Mouse (Mus musculus) cerebellum, postnatal 4 days (tissue): ENCODE results near the gene Cib1.

Source experiments
- DNase-seq, 2 experiments: peaks; one replicate each; pipeline ENCODE4 v3.0.0; 2022; ENCODE audit warnings: low spot score in 2 of 2, mixed read lengths in 1 of 2

Gene Cib1

DNA sequence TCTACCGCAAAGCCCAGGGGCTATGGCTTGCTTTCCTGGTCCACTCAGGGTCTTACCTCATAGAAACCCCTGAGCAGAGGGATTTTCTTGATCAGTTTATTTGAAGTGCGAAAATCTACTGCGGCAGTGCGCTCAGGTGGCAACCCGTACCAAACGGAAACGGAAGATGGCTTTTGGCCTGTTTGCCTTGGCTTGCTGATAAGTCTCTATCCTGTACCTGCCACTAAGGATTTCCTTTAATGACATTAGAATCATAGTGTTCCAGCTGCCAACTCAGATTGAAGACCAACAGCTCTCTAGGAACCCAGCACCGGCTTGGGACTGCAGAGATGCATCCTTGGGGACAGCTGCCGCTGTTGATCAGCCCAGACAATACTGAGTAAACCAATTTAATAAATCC lies 1.2 kb upstream of the Cib1 start:
- DNase-seq, result no peak

DNA sequence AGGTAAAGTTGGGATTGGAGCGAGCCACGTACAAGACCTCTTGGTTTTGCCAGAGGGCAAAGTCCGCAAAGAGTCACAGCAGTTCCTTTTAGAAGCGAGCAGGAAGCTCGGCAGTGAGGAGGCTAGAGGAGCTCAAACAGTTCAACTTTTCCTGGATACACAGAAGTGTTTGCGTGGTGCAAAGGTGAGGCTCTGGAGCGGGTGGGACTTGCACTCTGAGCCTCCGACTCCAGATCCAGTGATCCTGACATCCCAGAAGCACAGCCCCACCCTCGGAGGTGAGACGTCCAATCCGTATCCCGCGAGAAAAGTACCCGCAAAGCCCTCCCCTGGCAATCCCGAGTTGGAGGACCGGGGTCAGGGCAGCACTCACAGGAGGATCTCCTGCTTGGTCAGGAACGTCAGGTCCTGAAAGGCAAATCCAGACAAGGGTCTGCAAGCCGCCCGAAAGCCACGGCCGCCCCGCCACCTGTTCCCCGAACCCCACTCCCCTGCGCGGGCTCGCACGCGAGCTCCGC lies 583 bp downstream of the Cib1 start:
- no peak for DNase-seq

- DNase-seq, result no peak
These were observed 2.4 kb downstream of the Cib1 start for GRCm38 (mm10) chr7:80230196-80230595.

GRCm38 (mm10) chr7:80227065-80227464 lies 5.5 kb downstream of the Cib1 start:
- DNase-seq, result no peak

DNA sequence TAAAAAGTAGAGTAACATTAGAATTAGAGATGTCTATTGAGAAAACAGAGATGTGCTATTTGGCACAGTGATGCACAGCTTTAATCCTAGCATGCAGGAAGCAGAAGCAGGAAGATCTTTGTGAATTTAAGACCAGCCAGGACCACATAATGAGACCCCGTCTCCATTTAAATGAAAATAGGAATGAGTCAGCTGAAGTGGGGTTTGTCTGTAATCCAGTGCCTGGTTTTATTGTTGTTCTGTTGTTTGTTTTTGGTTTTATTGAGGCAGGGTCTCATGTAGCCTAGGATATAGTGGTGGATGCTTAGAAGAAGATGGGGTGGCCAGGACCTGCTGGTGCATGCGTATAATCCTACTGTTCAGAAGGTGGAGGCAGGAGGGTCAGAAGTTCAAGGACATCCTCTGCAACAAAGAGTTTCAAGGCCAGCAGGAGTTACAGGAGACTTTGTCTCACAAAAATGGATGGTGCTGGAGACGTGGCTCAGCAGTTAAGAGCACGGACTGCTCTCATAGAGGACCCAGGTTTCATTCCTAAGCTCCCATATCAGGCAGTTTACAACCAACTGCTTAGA lies 11.3 kb downstream of the Cib1 start:
- no peak for DNase-seq

GRCm38 (mm10) chr7:80220237-80220797 lies 12.3 kb downstream of the Cib1 start:
- no peak for DNase-seq

GRCm38 (mm10) chr7:80218666-80219065 lies 13.9 kb downstream of the Cib1 start:
- DNase-seq, result no peak

DNA sequence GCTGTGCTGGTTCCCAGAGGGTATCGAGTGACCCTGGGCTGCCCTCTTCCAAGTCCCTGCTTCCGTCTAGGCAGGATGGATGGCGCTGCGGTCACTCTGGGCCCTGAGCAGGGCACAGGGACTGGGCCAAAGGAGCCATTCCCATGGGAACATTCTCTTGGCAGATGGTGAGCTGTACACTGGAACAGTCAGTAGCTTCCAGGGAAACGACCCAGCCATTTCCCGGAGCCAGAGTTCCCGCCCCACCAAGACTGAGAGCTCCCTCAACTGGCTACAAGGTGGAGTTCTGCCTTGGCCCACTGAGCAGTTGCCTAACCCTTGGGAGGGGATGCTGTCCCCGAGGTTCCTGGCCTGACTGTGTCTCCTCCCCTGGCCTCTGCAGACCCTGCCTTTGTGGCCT lies 16.0 kb downstream of the Cib1 start:
- DNase-seq, result peak in 1 of 2 experiments; percentile 60

- DNase-seq, result peak; percentile 78 to 87
These were observed 17.2 kb downstream of the Cib1 start for GRCm38 (mm10) chr7:80215398-80215797.

DNA sequence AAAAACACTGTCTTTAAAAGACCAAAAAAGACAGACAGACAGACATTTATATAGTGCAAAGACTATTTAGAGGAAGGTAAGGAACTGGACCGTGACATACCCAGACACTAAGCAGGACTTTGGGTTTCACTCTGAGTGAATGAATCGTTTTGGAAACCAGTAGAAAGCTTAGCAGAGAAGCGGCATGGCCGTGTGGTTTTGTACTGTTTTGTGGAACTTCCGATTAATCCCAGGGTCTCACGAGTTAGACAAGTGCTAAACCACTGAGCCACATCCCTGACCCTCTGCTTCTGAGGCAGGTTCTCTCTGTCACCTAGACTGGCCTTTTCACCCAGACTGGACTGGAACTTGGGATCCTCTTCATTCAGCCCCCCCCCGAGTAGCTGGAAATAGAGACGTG lies 18.2 kb downstream of the Cib1 start:
- DNase-seq, result no peak

- DNase-seq, result no peak
These were observed 19.0 kb downstream of the Cib1 start for GRCm38 (mm10) chr7:80213604-80214003.

GRCm38 (mm10) chr7:80210982-80211381 lies 21.6 kb downstream of the Cib1 start:
- DNase-seq, result no peak

DNA sequence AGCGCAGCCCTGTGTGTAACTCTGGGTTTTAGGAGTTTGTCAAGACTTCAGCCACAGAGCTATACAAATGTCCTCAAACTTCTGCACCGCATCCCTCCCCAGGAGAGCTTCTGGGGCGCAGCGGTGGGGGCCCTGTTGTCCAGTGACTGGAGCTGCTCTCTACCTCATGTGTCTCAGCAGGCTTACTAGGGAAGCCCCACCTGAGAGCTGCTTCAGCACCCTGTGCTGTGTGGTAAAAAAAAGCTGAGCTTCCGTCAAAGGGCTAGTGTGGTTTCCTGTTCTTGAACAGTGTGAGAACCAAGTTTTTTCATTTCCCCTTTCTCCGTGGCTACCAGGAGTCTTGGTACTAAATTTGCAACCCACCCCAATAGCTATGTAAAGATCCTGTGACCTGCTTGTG lies 22.9 kb downstream of the Cib1 start:
- no peak for DNase-seq

- DNase-seq, result no peak
These were observed 23.7 kb downstream of the Cib1 start for GRCm38 (mm10) chr7:80208738-80209430.

GRCm38 (mm10) chr7:80208026-80208642 lies 24.5 kb downstream of the Cib1 start:
- no peak for DNase-seq

DNA sequence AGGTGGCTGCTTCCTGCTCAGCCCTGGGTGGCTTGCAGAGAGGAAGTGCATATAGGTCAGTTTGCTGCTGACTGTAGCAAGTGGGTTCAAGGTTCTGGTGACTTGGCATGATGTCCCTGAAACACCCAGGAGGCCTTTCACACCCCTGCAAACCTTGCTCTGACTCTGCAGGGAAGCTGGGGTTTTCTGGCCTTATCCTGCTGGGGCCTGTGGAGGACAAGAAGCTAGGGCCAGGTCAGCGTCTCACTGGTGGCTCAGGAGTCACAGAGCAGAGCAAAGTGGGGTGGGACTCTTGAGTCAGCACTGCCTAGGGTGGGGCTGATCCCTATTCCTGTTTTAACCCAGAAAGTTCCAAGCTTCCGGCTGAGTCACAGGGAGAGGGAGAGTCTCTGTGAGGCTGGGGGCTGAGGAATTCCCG lies 25.3 kb downstream of the Cib1 start:
- no peak for DNase-seq

DNA sequence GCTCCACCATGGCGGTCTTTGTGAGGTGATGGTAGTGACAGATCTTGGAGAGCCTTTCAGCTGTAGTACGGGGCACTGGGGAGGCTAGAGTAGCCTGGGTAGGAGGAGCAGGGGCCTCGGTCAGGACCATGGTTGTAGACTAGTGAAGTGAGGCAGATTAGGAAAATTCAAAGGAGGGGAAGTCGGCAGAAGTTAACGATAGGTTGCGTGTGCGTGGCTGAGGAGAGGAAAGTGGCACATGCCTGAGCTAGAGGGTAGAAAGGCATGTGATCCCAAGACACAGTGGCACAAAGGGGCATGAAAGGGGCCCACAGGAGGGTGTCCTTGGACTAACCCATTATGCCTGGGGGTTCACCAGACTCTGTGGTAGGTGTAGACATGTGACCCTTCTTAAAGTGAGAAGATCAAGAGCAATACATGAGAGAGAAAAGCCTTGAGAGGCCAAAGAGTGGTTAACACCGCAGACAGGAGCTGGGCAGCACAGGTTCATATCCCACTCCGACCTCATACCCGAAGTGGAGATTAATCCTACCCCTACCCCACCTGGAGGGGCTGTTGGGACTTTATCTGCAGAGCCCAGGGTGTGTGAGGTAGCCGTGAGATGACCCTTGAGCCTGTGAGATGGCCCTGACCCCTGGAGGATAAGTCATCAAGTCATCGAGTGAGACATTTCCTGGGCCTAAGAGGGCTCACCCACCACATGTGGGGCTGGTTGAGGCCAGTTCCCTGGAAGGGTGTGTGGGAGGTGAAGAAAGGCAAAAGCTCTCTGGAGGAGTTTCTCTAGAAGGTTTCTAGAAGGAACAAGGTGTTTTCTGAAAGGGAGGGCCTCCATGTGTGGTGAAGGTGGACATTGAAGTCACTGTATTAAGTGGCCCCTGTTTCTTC lies 26.7 kb downstream of the Cib1 start:
- no peak for DNase-seq

DNA sequence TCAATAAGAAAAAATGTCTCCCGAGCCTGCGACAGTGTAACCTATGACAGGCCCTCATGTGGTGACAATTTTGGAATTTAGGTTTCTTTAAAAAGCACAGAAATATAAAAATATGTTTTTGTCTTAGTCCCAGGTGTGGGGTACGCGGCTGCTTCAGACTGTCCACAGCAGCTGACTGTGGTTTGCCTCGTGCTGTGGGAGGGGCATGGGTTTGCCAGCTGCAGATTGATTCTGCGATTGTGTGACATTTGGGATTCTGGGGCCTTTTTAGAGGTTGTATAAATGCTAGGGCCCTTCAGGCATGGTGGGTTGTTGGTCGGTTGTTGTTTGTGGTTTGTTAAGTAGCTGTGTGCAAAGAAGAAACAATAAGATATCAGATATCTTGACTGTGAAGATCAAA lies 27.7 kb downstream of the Cib1 start:
- no peak for DNase-seq

DNA sequence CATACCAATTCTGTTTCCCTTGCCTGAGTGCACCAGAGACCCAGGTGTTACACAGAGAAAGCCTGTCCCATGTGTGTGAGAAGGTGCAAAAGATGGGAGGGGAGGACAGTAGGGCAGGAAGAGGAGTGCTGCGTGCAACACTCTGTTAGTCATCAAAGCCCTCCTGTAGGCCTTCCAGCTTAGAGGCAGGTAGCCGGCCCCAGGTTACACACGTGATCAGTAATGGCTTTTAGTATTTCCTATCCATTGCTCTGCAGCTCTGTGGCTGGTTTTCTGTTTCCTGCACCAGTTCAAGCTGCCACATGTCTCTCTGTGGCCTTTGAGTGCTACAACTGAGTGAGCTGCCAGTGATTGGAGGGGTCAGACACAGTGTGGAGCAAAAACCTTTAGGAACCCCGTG lies 28.3 kb downstream of the Cib1 start:
- DNase-seq, result no peak

- no peak for DNase-seq
These were observed 28.9 kb downstream of the Cib1 start for GRCm38 (mm10) chr7:80203638-80204096.

DNA sequence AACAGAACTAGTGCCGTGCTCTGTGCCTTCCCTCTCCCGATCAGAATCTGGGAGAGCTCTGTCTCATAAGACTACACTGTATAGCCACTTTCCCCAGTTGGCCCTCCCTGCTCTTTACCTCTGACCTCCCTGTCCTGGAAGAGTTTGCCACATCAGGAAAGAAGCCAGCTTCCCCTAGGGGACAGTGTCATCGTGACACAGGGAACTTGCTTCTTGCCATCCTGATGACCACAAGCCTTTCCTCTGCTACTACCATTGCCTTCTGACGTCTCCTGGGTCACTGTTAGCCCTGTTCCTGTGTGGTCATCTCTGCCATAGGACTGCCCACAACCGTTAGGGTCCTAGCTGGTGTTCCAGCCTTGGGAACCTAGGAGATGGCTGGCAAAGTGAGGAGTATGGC lies 29.7 kb downstream of the Cib1 start:
- DNase-seq, result no peak
